Mouse (Mus musculus): ENCODE results near the gene Cpa4. TPM values are rescaled to one million over a fixed set of nuclear protein-coding genes. Genes with fewer than 3 reads are reported as not detected.

Gene Cpa4
- not detected for polyA plus RNA-seq (2017; shearing (Covaris generic))

GRCm38 (mm10) chr6:30568069-30568468 lies at the start of gene Cpa4:
TSS of gene Cpa4 (plus strand) at chr6:30568369.

GRCm38 (mm10) chr6:30541009-30541799 lies 27.0 kb upstream of the Cpa4 start, which contains the start of gene Cpa2:
TSS of gene Cpa2 (plus strand) at chr6:30541582.

GRCm38 (mm10) chr6:30610710-30611109 lies 42.5 kb downstream of the Cpa4 start, which contains the start of gene Cpa5:
TSS of gene Cpa5 (plus strand) at chr6:30611010.

GRCm38 (mm10) chr6:30638674-30639268 lies 70.6 kb downstream of the Cpa4 start, which contains the start of gene Cpa1:
TSS of gene Cpa1 (plus strand) at chr6:30639218.

Other genes starting within 250 kb of the Cpa4 start
- gene Zc3hc1, start 177.3 kb upstream of the Cpa4 start, polyA plus RNA-seq (2017; shearing (Covaris generic)) = 37.7 TPM
- 12.2 TPM for gene Klhdc10, start 166.5 kb upstream of the Cpa4 start, polyA plus RNA-seq (2017; shearing (Covaris generic))
- 57.3 TPM for gene Tmem209, start 58.6 kb upstream of the Cpa4 start, polyA plus RNA-seq (2017; shearing (Covaris generic))
- not detected for gene Ssmem1, start 58.5 kb upstream of the Cpa4 start, polyA plus RNA-seq (2017; shearing (Covaris generic))
- gene Cpa2, start 26.8 kb upstream of the Cpa4 start, polyA plus RNA-seq (2017; shearing (Covaris generic)) = 0.17 TPM
- gene Cpa5, start 42.6 kb downstream of the Cpa4 start, polyA plus RNA-seq (2017; shearing (Covaris generic)) = not detected
- not detected for gene Cpa1, start 70.8 kb downstream of the Cpa4 start, polyA plus RNA-seq (2017; shearing (Covaris generic))
- 10.1 TPM for gene Cep41, start 125.4 kb downstream of the Cpa4 start, polyA plus RNA-seq (2017; shearing (Covaris generic))
- 0.61 TPM for gene Mest, start 155.2 kb downstream of the Cpa4 start, polyA plus RNA-seq (2017; shearing (Covaris generic))